Mouse (Mus musculus): ENCODE results near the gene Tmem167. TPM values are rescaled to one million over a fixed set of nuclear protein-coding genes. Genes with fewer than 3 reads are reported as not detected.
"Not testable (repeated sequence)": the region's sequence is repeated elsewhere in the genome, so short reads cannot be mapped to it uniquely, and the experiment has no call there.

Gene Tmem167
- total RNA-seq (2015) (31.2 and 42.5 TPM in 2 replicates), total RNA-seq (2017) (23.3 and 25.6 TPM in 2 replicates)

- ATAC-seq (ENCODE audit: poor library complexity, severe bottlenecking) = peak; percentile 96
These were observed at the start of gene Tmem167, which contains the start of gene Xrcc4 for GRCm38 (mm10) chr13:90088962-90089824. Gene Tmem167, plus strand, starts transcription at chr13:90089123. Gene Xrcc4, minus strand, starts transcription at chr13:90089608.

DNA sequence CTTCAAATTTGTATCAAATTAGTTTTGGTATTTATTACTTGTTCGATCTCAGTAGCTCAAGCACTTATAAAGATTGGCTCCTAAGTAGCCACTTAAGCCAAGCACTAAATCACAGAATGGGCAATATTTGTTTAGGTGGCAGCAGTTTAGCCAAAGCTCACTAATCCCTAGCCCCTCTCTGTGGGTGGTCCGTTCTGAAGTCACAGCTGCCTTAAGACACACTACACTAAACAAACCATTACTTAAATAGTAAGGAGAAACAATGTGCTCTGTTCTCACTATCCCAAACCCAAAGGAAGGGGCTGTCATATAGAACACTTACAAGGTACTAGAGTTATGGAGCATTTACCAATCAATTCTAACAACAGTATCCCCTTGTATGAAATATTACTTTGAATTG is 49.3 kb upstream of the Tmem167 start:
- ATAC-seq (ENCODE audit: poor library complexity, severe bottlenecking) = no peak

DNA sequence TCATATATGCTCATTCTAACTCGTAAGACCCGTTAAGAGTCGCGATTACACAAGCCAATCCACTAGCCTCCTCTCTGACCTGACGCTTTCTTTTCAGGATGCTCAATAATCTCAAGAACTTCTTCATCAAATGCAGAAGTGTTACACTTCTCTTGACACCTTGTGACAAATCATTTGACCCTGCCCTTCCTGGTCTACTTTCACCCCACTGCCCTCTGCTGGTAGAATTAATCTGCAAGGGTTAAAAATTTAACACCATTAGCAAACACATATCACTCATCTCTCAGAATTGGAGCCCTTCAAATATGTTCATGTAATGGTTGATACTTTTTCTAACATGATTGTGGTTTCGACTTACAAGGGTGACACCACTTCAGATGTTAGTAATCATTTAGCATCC is 37.2 kb upstream of the Tmem167 start:
- ATAC-seq (ENCODE audit: poor library complexity, severe bottlenecking) = peak; percentile 92

DNA sequence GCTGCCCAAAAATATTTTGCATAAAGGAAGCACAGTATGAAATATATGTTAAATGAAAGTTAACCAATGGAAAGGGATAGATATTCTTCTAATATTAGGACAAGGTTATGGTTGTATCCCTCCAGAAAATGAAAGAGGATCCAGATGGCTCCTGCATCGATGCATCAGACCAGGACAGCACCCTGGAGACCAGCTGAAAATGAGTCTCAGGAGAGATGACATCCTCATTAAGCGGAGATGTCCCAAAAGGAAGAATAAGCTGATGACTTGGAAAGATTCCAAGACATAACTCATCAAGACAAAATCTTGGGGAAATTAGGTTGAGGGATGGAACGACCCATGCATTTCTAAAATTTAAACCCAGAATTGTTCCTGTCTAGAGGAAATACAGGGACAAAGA is 36.5 kb upstream of the Tmem167 start:
- no peak for ATAC-seq (ENCODE audit: poor library complexity, severe bottlenecking)

- peak; percentile 71 for ATAC-seq (ENCODE audit: poor library complexity, severe bottlenecking)
These were observed 27.0 kb upstream of the Tmem167 start for GRCm38 (mm10) chr13:90061877-90062276.

DNA sequence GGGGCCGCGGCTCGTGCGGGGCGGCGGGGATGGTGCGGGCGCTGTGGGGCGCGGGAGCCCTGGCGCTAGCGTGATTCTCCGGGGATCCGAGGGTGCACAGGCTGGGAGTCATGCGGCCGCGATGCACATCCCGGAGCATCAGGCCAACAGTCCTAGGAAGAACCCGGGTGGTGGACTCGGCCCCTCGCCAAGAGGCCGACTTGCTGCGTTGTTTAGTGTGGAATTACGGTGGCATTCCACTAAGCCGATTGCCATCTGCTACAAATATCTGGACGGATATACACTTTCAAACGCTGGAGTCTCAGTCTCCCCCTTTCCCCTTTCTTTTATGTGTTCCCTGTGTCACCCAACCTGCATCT is 881 bp downstream of the Tmem167 start:
- peak; percentile 4 for ATAC-seq (ENCODE audit: poor library complexity, severe bottlenecking)

DNA sequence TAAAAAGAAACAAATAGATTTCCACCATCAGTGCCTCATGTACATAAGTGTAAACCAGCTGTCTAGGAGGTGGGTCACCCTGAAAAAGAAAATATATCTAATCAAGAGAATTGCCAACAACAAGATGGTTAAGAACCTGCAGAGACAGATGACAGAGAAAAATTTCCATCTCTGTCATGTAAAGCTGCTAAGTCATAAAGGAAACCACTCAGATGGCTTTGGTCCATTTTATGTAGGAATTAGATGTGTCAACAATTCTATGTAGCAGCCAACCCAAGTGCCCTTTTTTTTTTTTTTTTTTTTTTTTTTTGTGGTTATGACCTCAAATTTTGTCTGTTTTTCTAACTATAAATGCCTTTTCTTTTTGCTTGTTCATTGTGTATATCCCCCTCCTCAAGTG is 12.6 kb downstream of the Tmem167 start:
- no peak for ATAC-seq (ENCODE audit: poor library complexity, severe bottlenecking)

- ATAC-seq (ENCODE audit: poor library complexity, severe bottlenecking) = no peak
These were observed 17.2 kb downstream of the Tmem167 start for GRCm38 (mm10) chr13:90106139-90106538.

- not testable (repeated sequence) for ATAC-seq (ENCODE audit: poor library complexity, severe bottlenecking)
These were observed 19.8 kb downstream of the Tmem167 start for GRCm38 (mm10) chr13:90108746-90109145.

GRCm38 (mm10) chr13:90111681-90112080 is 22.8 kb downstream of the Tmem167 start:
- ATAC-seq (ENCODE audit: poor library complexity, severe bottlenecking) = no peak

GRCm38 (mm10) chr13:90136156-90136910 is 47.4 kb downstream of the Tmem167 start:
- ATAC-seq (ENCODE audit: poor library complexity, severe bottlenecking) = peak; percentile 89

- ATAC-seq (ENCODE audit: poor library complexity, severe bottlenecking) = no peak
These were observed 52.8 kb downstream of the Tmem167 start for GRCm38 (mm10) chr13:90141681-90142080.

GRCm38 (mm10) chr13:90143245-90143644 is 54.3 kb downstream of the Tmem167 start:
- ATAC-seq (ENCODE audit: poor library complexity, severe bottlenecking) = no peak

- no peak for ATAC-seq (ENCODE audit: poor library complexity, severe bottlenecking)
These were observed 63.0 kb downstream of the Tmem167 start for GRCm38 (mm10) chr13:90151881-90152280.

GRCm38 (mm10) chr13:90152536-90153273 is 63.8 kb downstream of the Tmem167 start:
- ATAC-seq (ENCODE audit: poor library complexity, severe bottlenecking) = no peak

GRCm38 (mm10) chr13:90164147-90164546 is 75.2 kb downstream of the Tmem167 start:
- ATAC-seq (ENCODE audit: poor library complexity, severe bottlenecking) = no peak

GRCm38 (mm10) chr13:90167044-90167443 is 78.1 kb downstream of the Tmem167 start:
- ATAC-seq (ENCODE audit: poor library complexity, severe bottlenecking) = no peak

DNA sequence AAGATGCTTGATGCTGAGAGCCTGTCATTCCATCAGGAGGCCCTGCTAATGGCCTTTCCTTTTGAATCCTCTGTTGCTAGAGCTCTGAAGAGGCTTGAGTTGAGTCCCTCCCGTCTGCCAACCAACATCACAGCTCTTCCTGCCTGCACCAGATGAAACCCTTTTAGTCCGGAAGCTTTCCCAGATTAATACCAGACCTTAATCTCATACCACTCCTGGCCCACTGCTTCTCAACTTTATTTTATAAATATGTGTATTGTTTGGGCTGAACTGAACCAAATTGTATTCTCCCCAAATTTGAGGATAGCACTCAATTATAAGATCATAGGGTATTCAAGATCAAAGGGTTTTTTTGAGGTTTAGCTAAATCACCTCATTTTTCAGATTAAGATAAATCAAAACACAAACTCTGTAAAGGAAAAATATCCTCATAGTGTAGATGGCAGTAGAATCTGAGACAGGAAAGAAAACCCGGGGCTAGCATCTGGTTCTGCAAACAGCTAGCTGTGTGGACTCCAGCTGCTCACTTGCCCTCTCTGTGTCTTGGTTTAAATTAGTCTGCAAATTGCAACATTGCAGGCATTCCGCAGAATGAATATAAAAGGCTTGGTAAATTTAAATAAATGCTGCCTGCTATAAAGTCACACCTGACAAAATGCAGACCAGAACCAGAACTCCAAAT is 81.3 kb downstream of the Tmem167 start:
- peak; percentile 31 for ATAC-seq (ENCODE audit: poor library complexity, severe bottlenecking)

DNA sequence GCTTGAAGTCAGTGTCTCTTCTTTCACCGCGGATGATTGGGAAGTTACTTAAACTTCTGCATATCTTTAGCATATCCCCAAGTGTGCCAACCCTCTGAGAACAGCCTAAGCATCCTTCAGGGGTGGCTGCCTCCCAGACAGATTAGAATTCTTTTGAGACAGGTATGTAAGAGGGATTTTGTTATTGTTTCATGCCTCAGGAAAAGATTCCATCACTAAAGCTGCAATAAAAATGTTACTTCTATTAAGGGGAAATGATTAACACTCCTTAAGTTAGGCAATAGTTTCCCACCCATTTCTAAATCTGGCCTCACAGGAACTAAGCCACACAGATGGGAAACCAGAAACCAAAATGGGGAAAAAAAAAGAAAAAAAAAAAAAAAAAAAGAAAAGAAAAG is 81.9 kb downstream of the Tmem167 start:
- ATAC-seq (ENCODE audit: poor library complexity, severe bottlenecking) = peak; percentile 56

DNA sequence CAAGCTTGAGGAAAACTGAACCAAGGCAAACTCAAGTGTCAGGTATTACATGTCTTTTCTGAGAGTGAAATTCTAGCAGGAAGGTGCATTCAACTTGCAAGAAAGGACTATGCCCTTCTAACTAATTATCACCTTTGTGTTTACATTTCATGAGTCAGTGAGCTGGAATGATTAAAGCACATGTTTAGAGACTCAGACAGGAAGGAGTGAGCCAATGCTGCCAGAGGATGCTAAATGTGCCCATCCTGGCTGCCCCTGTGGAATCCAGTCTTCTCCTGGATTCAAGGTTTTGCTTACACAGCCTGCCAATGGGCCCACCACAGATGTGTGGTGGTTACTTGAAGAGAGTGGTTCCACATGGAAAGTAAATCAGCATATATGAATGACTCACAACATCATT is 82.5 kb downstream of the Tmem167 start:
- ATAC-seq (ENCODE audit: poor library complexity, severe bottlenecking) = no peak

DNA sequence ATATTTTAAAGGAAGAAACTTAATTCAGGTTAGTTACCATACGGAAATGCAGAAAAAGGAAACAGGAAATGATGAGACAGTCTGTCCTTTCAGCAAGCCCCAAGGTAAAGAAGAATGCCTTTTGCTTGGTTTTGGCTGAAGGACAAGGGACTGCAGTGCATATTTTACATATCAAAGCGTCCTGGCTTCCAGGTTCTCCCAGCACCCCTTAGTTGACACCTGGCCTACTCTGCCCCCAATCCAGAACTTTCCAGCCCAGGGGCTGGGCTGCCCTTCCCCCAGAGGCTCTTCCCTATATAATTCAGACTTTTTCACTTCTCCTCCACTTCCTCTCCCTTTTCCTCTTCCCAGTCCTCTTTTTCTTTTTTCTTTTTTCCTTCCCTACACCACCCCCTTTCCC is 86.7 kb downstream of the Tmem167 start:
- ATAC-seq (ENCODE audit: poor library complexity, severe bottlenecking) = no peak

Data from megakaryocyte, adult 5-6 weeks (primary cell).